Mouse (Mus musculus): ENCODE data around the gene Sytl1.

GRCm38 (mm10) chr4:133253412-133253811 is 9.5 kb downstream of the Sytl1 start:
- TF ChIP-seq TAL1 (IDR thresholded peaks at IDR 0.05; ENCODE audit: low read length) (no peak), GATA1 (IDR thresholded peaks at IDR 0.05; ENCODE audit: low read length) (no peak)
